Mouse (Mus musculus): ENCODE data around the gene Supt16. TPM values are rescaled to one million over a fixed set of nuclear protein-coding genes. Genes with fewer than 3 reads are reported as not detected.

Supt16 gene
- polyA plus RNA-seq, 1 experiment from 2014 or later: 55.0 TPM

GRCm38 (mm10) chr14:52195691-52196090 lies 1.5 kb downstream of the Supt16 start:
- H3K9ac ChIP-seq: peak overlapping the region; percentile 95; the same call in 1 of the 2 replicates
- peaks cover 22% of the 10 kb centered on the region for H3K36me3 ChIP-seq
- peak overlapping the region; percentile 98 for H3K4me3 ChIP-seq
- ATAC-seq (ENCODE audit: low FRiP score): no peak
- H3K9me3 ChIP-seq: no peaks in the 10 kb centered on the region
- H3K27ac ChIP-seq: no peak overlapping the region
- WGBS: 11% methylated on average over 3 of the region's 3 CpGs
- H3K4me2 ChIP-seq: peak overlapping the region; percentile 82
- no peaks in the 10 kb centered on the region for H3K27me3 ChIP-seq
- peaks cover 17% of the 10 kb centered on the region for H3K4me1 ChIP-seq (replicated peaks)

DNA sequence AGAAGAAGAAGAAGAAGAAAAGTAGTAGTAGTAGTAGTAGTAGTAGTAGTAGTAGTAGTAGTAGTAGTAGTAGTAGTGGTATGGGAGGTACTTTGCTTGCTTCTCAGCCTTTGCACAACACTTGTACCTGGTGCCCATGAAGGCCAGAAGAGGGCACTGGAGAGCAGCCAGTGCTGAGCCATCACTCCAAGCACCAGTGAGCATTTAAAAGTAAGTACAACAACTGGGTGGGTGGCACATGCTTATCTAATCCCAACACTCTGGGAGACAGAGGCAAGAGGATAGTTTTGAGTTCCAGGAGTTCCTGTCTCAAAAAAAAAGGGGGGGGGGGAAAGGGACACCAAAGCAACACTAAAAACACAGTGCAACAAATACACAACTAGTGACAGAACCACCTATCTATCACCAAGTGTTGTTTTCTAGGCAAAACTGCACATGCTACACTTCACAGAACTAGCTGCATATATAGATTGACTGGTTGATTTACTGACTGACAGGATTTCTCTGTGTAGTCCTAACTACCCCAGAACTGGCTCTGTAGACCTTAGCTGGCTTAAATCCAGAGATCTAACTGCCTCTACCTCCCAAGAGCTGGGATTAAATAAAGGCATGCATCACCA lies 6.4 kb downstream of the Supt16 start:
- no peak overlapping the region for H3K27ac ChIP-seq
- no peak for ATAC-seq (ENCODE audit: low FRiP score)

GRCm38 (mm10) chr14:52189519-52189918 lies 7.7 kb downstream of the Supt16 start:
- Histone ChIP-seq H3K27ac (no peak overlapping the region), H3K36me3 (peaks cover 8% of the 10 kb centered on the region; the same call in 1 of the 2 replicates), H3K4me2 (no peak overlapping the region), H3K4me3 (no peak overlapping the region), H3K4me1 (replicated peaks) (no peaks in the 10 kb centered on the region), H3K9me3 (no peaks in the 10 kb centered on the region), H3K9ac (no peak overlapping the region), H3K27me3 (no peaks in the 10 kb centered on the region)
- 80% methylated on average over 2 of the region's 2 CpGs for WGBS
- no peak for ATAC-seq (ENCODE audit: low FRiP score)

More for the DNA sequence above, 6.4 kb downstream of the Supt16 start:
- Histone ChIP-seq H3K4me3 (no peak overlapping the region), H3K36me3 (peaks cover 8% of the 10 kb centered on the region; the same call in 1 of the 2 replicates), H3K27me3 (no peaks in the 10 kb centered on the region), H3K9me3 (no peaks in the 10 kb centered on the region), H3K4me2 (no peak overlapping the region), H3K9ac (no peak overlapping the region), H3K4me1 (replicated peaks) (peaks cover 9% of the 10 kb centered on the region)

GRCm38 (mm10) chr14:52188788-52189187 lies 8.4 kb downstream of the Supt16 start:
- 100% methylated on average over 1 of the region's 1 CpGs for WGBS
- Histone ChIP-seq H3K4me2 (no peak overlapping the region), H3K4me3 (no peak overlapping the region), H3K4me1 (replicated peaks) (no peaks in the 10 kb centered on the region), H3K9me3 (no peaks in the 10 kb centered on the region), H3K27ac (no peak overlapping the region), H3K27me3 (no peaks in the 10 kb centered on the region), H3K9ac (no peak overlapping the region), H3K36me3 (peaks cover 8% of the 10 kb centered on the region; the same call in 1 of the 2 replicates)
- ATAC-seq (ENCODE audit: low FRiP score): no peak

- no peaks in the 10 kb centered on the region for H3K27me3 ChIP-seq
- 94% methylated on average over 2 of the region's 2 CpGs for WGBS
- H3K9ac ChIP-seq: no peak overlapping the region
- no peak for ATAC-seq (ENCODE audit: low FRiP score)
- H3K4me1 ChIP-seq (replicated peaks): no peaks in the 10 kb centered on the region
- no peak overlapping the region for H3K4me2 ChIP-seq
- peaks cover 70% of the 10 kb centered on the region for H3K36me3 ChIP-seq
- H3K4me3 ChIP-seq: no peak overlapping the region
- no peak overlapping the region for H3K27ac ChIP-seq
- no peaks in the 10 kb centered on the region for H3K9me3 ChIP-seq
Observed at GRCm38 (mm10) chr14:52166571-52166970, 30.6 kb downstream of the Supt16 start.

DNA sequence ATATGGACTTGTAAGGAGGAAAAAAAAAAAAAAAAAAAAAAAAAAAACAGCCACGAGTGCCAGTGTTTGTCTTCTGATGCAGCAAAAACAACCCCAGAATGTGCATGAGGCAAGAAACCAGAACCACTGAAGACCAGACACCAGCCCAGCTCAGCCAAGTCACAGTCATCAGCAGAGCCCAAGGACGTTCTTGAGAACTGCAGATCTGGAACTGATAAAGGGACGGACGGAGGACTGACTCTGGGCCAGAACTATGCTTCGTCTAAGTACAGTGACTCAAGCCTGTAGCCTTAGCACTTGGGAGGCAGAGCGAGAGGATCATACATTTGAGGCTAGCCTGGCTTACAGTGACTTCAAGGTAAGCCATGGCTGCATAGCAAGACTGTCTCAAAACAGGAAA lies 36.3 kb downstream of the Supt16 start:
- Histone ChIP-seq H3K9ac (no peak overlapping the region), H3K36me3 (peaks cover 77% of the 10 kb centered on the region), H3K4me2 (no peak overlapping the region), H3K27me3 (no peaks in the 10 kb centered on the region), H3K27ac (no peak overlapping the region), H3K4me1 (replicated peaks) (no peaks in the 10 kb centered on the region), H3K4me3 (no peak overlapping the region), H3K9me3 (no peaks in the 10 kb centered on the region)
- ATAC-seq (ENCODE audit: low FRiP score): no peak
- 98% methylated on average over 6 of the region's 6 CpGs for WGBS

DNA sequence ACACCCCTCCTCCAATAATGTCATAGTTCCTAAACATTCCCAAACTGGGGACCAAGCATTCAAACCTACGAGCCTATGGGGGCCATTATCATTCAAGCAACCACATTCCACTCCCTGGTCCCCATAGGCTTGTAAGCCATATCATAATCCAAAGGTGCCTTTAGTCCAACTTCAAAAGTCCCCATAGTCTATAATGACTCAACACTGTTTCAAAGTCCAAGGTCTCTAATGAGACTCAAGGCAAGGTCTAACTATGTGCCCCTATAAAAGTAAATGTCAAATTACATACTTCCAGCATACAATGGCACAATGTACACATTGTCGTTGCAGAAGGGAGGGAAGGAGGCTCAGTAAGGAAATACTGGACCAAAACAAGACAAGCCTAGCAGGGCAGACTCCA lies 42.2 kb downstream of the Supt16 start:
- H3K36me3 ChIP-seq: peaks cover 25% of the 10 kb centered on the region
- H3K4me1 ChIP-seq (replicated peaks): peaks cover 10% of the 10 kb centered on the region; the same call in 1 of the 2 replicates
- no peak overlapping the region for H3K4me3 ChIP-seq
- H3K27ac ChIP-seq: no peak overlapping the region
- no peak for ATAC-seq (ENCODE audit: low FRiP score)
- H3K27me3 ChIP-seq: no peaks in the 10 kb centered on the region
- no peak overlapping the region for H3K4me2 ChIP-seq
- no peak overlapping the region for H3K9ac ChIP-seq
- no peaks in the 10 kb centered on the region for H3K9me3 ChIP-seq
- 93% methylated on average over 2 of the region's 2 CpGs for WGBS

DNA sequence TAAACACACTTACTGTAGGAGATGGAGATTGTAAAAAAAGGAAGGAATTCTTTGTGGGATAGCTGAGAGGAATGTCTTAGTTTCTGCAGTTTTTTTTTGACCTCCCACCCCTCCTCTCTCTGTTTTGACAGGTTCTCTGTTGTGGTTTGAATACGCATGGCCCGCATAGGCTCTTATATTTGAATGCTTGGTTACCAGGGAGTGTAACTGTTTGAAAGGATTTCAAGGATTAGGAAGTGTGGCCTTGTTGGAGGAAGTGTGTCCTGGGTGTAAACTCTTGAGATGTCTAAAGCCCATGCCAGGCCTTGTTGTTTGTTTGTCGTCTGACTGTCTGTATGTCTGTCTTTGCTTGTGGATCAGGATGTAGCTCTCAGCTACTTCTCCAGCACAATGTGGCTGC lies 44.6 kb downstream of the Supt16 start:
- Histone ChIP-seq H3K4me2 (no peak overlapping the region), H3K9me3 (no peaks in the 10 kb centered on the region), H3K4me3 (no peak overlapping the region), H3K4me1 (replicated peaks) (peaks cover 10% of the 10 kb centered on the region; the same call in 1 of the 2 replicates), H3K27me3 (no peaks in the 10 kb centered on the region), H3K27ac (no peak overlapping the region), H3K36me3 (peaks cover 1% of the 10 kb centered on the region), H3K9ac (no peak overlapping the region)
- 37% methylated on average over 3 of the region's 3 CpGs for WGBS
- ATAC-seq (ENCODE audit: low FRiP score): no peak

GRCm38 (mm10) chr14:52152179-52152578 lies 45.0 kb downstream of the Supt16 start:
- H3K4me1 ChIP-seq (replicated peaks): peaks cover 10% of the 10 kb centered on the region; the same call in 1 of the 2 replicates
- H3K36me3 ChIP-seq: no peaks in the 10 kb centered on the region
- ATAC-seq (ENCODE audit: low FRiP score): peak; percentile 29; the same call in 1 of the 2 replicates
- H3K27ac ChIP-seq: no peak overlapping the region
- H3K4me3 ChIP-seq: no peak overlapping the region
- no peak overlapping the region for H3K4me2 ChIP-seq
- H3K9ac ChIP-seq: no peak overlapping the region
- H3K9me3 ChIP-seq: no peaks in the 10 kb centered on the region
- 36% methylated on average over 7 of the region's 7 CpGs for WGBS
- H3K27me3 ChIP-seq: no peaks in the 10 kb centered on the region

- 52% methylated on average over 4 of the region's 4 CpGs for WGBS
- H3K4me2 ChIP-seq: no peak overlapping the region
- ATAC-seq (ENCODE audit: low FRiP score): no peak
Observed at GRCm38 (mm10) chr14:52149888-52150287, 47.3 kb downstream of the Supt16 start.

DNA sequence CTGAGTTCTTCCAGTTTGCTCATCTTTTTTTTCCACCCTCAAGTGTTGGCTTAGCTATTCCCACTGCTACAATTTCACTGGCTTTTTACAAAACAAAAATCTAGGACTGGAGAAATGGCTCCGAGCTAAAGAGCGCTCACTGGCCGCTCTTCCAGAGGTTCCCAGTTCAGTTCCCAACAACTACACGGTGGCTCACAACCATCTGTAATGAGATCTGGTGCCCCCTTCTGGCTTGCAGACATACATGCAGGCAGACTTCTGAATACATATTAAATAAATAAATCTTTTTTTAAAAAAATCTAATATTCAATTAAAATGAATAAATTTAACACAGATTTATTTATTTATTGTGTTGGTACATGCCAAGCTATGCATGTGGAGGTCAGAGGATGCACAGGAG lies 50.7 kb downstream of the Supt16 start:
- H3K4me3 ChIP-seq: no peak overlapping the region
- no peak overlapping the region for H3K9ac ChIP-seq
- H3K4me1 ChIP-seq (replicated peaks): no peaks in the 10 kb centered on the region
- no peak overlapping the region for H3K4me2 ChIP-seq
- no peaks in the 10 kb centered on the region for H3K36me3 ChIP-seq
- H3K27me3 ChIP-seq: no peaks in the 10 kb centered on the region
- no peaks in the 10 kb centered on the region for H3K9me3 ChIP-seq
- no peak overlapping the region for H3K27ac ChIP-seq
- 65% methylated on average over 4 of the region's 4 CpGs for WGBS
- no peak for ATAC-seq (ENCODE audit: low FRiP score)

More at GRCm38 (mm10) chr14:52149888-52150287, 47.3 kb downstream of the Supt16 start:
- Histone ChIP-seq H3K4me3 (no peak overlapping the region), H3K9ac (no peak overlapping the region), H3K4me1 (replicated peaks) (peaks cover 10% of the 10 kb centered on the region; the same call in 1 of the 2 replicates), H3K27ac (no peak overlapping the region), H3K27me3 (no peaks in the 10 kb centered on the region), H3K36me3 (no peaks in the 10 kb centered on the region), H3K9me3 (no peaks in the 10 kb centered on the region)

DNA sequence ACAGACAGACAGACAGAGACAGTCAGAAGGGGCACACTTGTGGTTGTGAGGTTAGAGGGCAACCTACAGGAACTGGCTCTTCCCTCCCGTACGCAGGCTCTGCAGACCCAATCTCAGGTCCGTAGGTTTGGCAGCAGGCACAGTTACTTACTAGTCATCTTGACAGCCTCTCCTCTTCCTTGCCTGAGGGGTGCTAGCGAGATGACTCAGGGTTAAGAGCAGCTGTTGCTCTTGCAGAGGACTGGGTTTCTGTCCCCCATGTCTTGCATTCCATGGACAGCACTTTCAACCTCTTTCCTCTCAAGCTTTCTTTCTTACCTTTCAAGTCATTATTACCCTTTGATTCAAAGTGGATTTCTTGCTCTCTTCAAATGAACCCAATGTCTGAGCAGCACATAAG lies 53.1 kb downstream of the Supt16 start:
- Histone ChIP-seq H3K4me3 (no peak overlapping the region), H3K9me3 (no peaks in the 10 kb centered on the region), H3K4me2 (no peak overlapping the region), H3K4me1 (replicated peaks) (no peaks in the 10 kb centered on the region), H3K27ac (no peak overlapping the region), H3K9ac (no peak overlapping the region), H3K27me3 (no peaks in the 10 kb centered on the region), H3K36me3 (no peaks in the 10 kb centered on the region)
- ATAC-seq (ENCODE audit: low FRiP score): no peak
- WGBS: 86% methylated on average over 4 of the region's 4 CpGs

DNA sequence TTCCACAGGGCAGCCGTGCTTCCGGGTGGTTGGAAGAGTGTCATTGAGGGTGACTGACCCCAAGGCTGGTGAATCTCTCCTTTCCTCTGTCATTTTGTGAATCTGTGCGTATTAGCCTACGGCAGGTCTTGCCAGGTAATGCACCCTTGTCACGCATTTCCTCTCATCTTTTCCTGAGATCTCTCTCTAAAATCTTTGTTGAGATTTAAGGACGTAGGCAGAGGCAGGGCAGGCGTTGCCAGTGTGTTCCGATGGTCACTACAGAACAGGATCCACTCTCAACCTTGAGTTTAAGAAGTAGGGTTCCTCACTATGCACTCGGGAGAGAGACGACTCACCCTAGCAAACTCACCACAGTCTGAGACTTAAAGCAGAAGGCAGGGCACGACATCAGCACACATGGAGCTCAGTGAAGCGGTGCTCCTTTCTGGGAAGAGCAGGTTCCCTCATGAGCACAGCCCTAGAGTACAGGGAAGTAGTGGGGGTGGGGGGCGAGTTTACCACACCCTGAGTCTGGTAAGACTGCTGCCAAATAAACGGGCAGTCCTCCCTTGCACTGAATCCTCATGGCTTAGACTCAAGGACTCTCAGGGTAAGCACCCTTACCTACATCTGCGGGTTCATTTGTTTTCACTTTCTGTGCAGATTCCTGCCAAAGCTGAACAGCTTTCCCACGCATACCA lies 55.6 kb downstream of the Supt16 start:
- 80% methylated on average over 16 of the region's 16 CpGs for WGBS

More for the DNA sequence above, 55.6 kb downstream of the Supt16 start:
- Histone ChIP-seq H3K4me3 (no peak overlapping the region), H3K4me2 (no peak overlapping the region), H3K27ac (no peak overlapping the region), H3K36me3 (no peaks in the 10 kb centered on the region), H3K9ac (no peak overlapping the region), H3K9me3 (no peaks in the 10 kb centered on the region), H3K4me1 (replicated peaks) (no peaks in the 10 kb centered on the region), H3K27me3 (no peaks in the 10 kb centered on the region)
- no peak for ATAC-seq (ENCODE audit: low FRiP score)

Data from hindbrain, embryonic 13.5 days (tissue).